Mouse (Mus musculus) kidney, adult 2 months (tissue): ENCODE data around the gene Kctd11. TPM values are rescaled to one million over a fixed set of nuclear protein-coding genes. Genes with fewer than 3 reads are reported as not detected.
"Not testable (repeated sequence)": the region's sequence is repeated elsewhere in the genome, so short reads cannot be mapped to it uniquely, and the experiment has no call there.

Experiments
- DNase-seq: peaks from one replicate; pipeline ENCODE4 v3.0.0; 2021
- H3K27ac ChIP-seq: fragments of 200-500 bp; 2 replicates; pipeline ENCODE4 v1.5.1; 2012; ENCODE audit warnings: low read depth, low read length, control low read depth, inconsistent platforms; ENCODE audit not compliant: insufficient read depth
- H3K27me3 ChIP-seq: fragments of 200-500 bp; replicated peaks from 2 replicates; pipeline ENCODE4 v1.6.1; 2012; ENCODE audit warnings: mild to moderate bottlenecking, moderate library complexity, low read length, inconsistent platforms; ENCODE audit not compliant: control insufficient read depth, insufficient read depth
- H3K36me3 ChIP-seq: fragments of 200-500 bp; 2 replicates; pipeline ENCODE4 v1.6.1; 2012; ENCODE audit warnings: mild to moderate bottlenecking, moderate library complexity, low read length, inconsistent platforms; ENCODE audit not compliant: control insufficient read depth, insufficient read depth
- H3K4me1 ChIP-seq: fragments of 200-500 bp; 2 replicates; pipeline ENCODE4 v1.6.1; 2011; ENCODE audit warnings: low read length; ENCODE audit not compliant: control insufficient read depth, insufficient read depth
- H3K4me3 ChIP-seq: fragments of 200-500 bp; 2 replicates; pipeline ENCODE4 v1.5.1; 2011; ENCODE audit warnings: mild to moderate bottlenecking, low read depth, low read length, control low read depth; ENCODE audit not compliant: insufficient read depth
- CTCF ChIP-seq: fragments of 200-500 bp; conservative IDR thresholded peaks from 2 replicates; pipeline ENCODE4 v1.5.1; 2011; ENCODE audit warnings: low read depth, mild to moderate bottlenecking, control low read depth, low read length, moderate library complexity, mixed read lengths; ENCODE audit not compliant: insufficient read depth, insufficient read length
- POLR2A ChIP-seq: fragments of 200-500 bp; IDR thresholded peaks from one replicate; pipeline ENCODE4 v1.6.1; 2011; ENCODE audit warnings: low read depth, low read length, control low read depth
- WGBS: fragments of 180-500 bp; shearing (Covaris S2); methylation state at CpG from one replicate; pipeline ENCODE4 v1.1.7; 2018; 5-methylcytosine and 5-hydroxymethylcytosine counted together
- polyA plus RNA-seq: library from polyadenylated mRNA; depleted of rRNA; stranded (reverse); fragments of >200 nt; gene quantifications from 2 replicates; pipeline ENCODE4 v1.2.3, GENCODE M21; 2012

The Kctd11 gene
- polyA plus RNA-seq, 1 experiment = 4.8 TPM

DNA sequence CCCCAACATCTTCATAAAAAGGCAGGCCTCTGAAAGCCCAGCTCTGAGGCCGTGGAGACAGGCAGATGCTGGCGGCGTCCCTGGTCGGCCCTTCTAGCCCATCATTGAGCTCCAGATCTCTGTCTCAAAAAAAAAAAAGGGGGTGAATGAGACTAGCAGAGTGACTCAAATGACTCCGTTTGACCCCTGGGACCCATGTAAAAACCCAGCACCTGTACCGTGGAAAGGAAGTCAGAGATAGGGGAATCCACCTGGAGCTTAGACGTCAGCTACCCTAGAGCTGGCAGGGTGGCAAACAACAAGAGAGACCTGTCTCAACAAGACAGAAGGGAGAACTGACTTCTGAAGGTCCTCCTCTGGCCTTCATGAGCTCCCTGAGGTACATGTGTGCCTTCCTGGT is 9.4 kb downstream of the Kctd11 start:
- Histone ChIP-seq H3K36me3 (no peaks in the 10 kb centered on the region), H3K4me3 (no peak overlapping the region), H3K27me3 (no peaks in the 10 kb centered on the region), H3K4me1 (no peaks in the 10 kb centered on the region), H3K27ac (no peak overlapping the region)
- WGBS = 90% methylated on average over 7 of the region's 7 CpGs
- no peak for DNase-seq
- TF ChIP-seq CTCF (no peak), POLR2A (no peak)

GRCm38 (mm10) chr11:69870289-69871069 is 10.7 kb downstream of the Kctd11 start:
- TF ChIP-seq POLR2A = no peak
- TF ChIP-seq CTCF = no peak
- Histone ChIP-seq H3K4me1 (no peaks in the 10 kb centered on the region), H3K4me3 (no peak overlapping the region), H3K27ac (no peak overlapping the region), H3K36me3 (no peaks in the 10 kb centered on the region), H3K27me3 (no peaks in the 10 kb centered on the region)
- 96% methylated on average over 2 of the region's 2 CpGs for WGBS
- DNase-seq = no peak

- Histone ChIP-seq H3K4me1 (no peaks in the 10 kb centered on the region), H3K27ac (no peak overlapping the region), H3K4me3 (no peak overlapping the region), H3K36me3 (no peaks in the 10 kb centered on the region), H3K27me3 (no peaks in the 10 kb centered on the region)
- TF ChIP-seq CTCF (no peak), POLR2A (no peak)
- no peak for DNase-seq
- 79% methylated on average over 9 of the region's 9 CpGs for WGBS
These were observed 13.9 kb downstream of the Kctd11 start for GRCm38 (mm10) chr11:69867335-69867734.

DNA sequence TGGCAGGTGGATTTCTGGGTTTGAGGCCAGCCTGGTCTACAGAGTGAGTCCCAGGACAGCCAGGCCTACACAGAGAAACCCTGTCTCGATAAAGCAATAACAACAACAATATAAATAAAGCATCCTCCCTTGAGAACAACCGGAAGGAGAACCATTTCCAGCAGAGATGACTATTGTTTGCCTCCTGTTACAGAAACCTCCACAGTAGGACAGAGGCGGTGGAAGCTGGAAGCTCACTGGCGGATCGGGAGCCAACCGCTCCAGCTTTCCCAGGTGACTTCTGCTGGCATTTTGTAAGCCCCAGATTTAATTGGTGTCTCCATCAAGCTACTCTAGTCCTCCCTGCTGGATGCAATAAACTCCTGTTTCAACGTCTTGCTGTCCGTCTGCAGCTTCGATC is 15.6 kb downstream of the Kctd11 start:
- Histone ChIP-seq H3K4me1 (no peaks in the 10 kb centered on the region), H3K27ac (no peak overlapping the region), H3K27me3 (no peaks in the 10 kb centered on the region), H3K36me3 (no peaks in the 10 kb centered on the region), H3K4me3 (no peak overlapping the region)
- no peak for DNase-seq
- WGBS = 84% methylated on average over 9 of the region's 9 CpGs
- TF ChIP-seq POLR2A (no peak), CTCF (no peak)

- Histone ChIP-seq H3K27me3 (no peaks in the 10 kb centered on the region), H3K4me3 (no peak overlapping the region), H3K36me3 (no peaks in the 10 kb centered on the region), H3K27ac (no peak overlapping the region), H3K4me1 (no peaks in the 10 kb centered on the region)
- 51% methylated on average over 8 of the region's 8 CpGs for WGBS
- DNase-seq = no peak
- no peak for TF ChIP-seq CTCF
- TF ChIP-seq POLR2A = no peak
These were observed 16.9 kb downstream of the Kctd11 start for GRCm38 (mm10) chr11:69864138-69864860.

DNA sequence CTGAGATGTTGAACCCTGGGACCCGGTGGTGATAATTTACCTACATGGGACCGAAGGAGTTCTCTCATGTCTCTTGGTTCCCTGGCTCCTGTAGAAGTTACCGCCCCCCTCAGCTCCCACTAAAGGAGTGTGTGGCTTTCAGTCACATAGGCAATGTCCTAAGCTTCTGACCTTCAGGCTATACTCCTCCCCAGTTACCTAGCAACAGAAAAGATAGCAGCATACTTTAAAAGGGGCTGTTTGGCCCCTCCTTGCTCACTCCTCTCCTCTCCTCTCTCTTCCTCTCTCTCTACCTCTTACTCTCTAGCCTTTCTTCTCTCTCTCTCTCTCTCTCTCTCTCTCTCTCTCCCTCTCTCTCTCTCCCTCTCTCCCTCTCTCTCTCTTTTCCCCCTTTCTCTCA is 17.5 kb downstream of the Kctd11 start:
- not testable (repeated sequence) for H3K27me3 ChIP-seq, H3K27ac ChIP-seq, DNase-seq, H3K4me3 ChIP-seq, H3K4me1 ChIP-seq, H3K36me3 ChIP-seq
- WGBS = 66% methylated on average over 3 of the region's 3 CpGs
